Mouse (Mus musculus): ENCODE measurements around the gene Mmel1.
A peak's percentile ranks its signal among the peaks of the same experiment; 100 is the strongest.

Mmel1 gene

GRCm38 (mm10) chr4:154941831-154942230 is 72.4 kb downstream of the Mmel1 start:
- no peak for DNase-seq

- DNase-seq = no peak
Observed at GRCm38 (mm10) chr4:154942632-154943322, 73.4 kb downstream of the Mmel1 start.

- DNase-seq = no peak
Observed at GRCm38 (mm10) chr4:154943323-154944039, 74.1 kb downstream of the Mmel1 start.

GRCm38 (mm10) chr4:154944121-154944590 is 74.8 kb downstream of the Mmel1 start:
- DNase-seq = peak; percentile 75
